Mouse (Mus musculus) heart, postnatal 0 days (tissue): ENCODE results near the gene Epb41l4b.

Experiments used
- CTCF ChIP-seq: IDR thresholded peaks from 2 replicates; pipeline ENCODE4 v1.5.1; 2016; ENCODE audit warnings: antibody characterized with exemption, control low read depth, low read depth
- EP300 ChIP-seq: IDR thresholded peaks from 2 replicates; pipeline ENCODE4 v1.6.1; 2016; ENCODE audit warnings: antibody characterized with exemption, low read depth

DNA sequence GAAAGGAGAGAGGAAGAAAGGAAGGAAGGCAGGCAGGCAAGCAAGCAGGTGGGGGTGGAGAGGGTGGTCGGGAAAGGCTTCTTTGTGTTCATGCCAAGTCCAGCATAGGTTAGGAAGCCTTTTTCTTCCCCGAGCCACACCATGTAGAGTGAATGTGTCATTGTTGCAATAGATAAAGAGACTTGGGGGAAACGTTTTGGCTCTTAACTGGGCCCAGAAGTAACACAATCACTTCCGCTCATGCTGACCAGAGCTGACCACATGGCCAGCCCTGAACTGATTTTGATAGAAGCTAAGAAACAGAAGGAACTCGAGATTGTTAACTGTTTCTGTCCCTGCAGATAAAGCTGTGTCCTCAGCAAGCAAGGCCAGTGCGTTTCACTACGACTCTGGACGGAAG lies 29.6 kb upstream of the Epb41l4b start:
- no peak for TF ChIP-seq CTCF
- TF ChIP-seq EP300: no peak
